In genomic region chr7:83914566-83914965, GRCm38 (mm10) we compare ENCODE assay signal across 8 mouse cellular contexts. TPM values are rescaled to one million over a fixed set of nuclear protein-coding genes. Genes with fewer than 3 reads are reported as not detected.
A peak's percentile ranks its signal among the peaks of the same experiment; 100 is the strongest.
DNase-seq lines count a peak whose midpoint lies in the region; ATAC-seq lines count a peak whose summit lies in the region.

No protein-coding gene starts in this region.

- peak; percentile 27 to 63 for DNase-seq in heart, adult 9 months (ENCODE audit: low spot score in 2 of 2)
- no peak for DNase-seq in heart, embryonic 10.5 days (ENCODE audit: low spot score)
- DNase-seq in hindlimb bud, embryonic 11.5 days (ENCODE audit: extremely low spot score, low read depth, low spot score): peak; percentile 71
- DNase-seq in left cerebral cortex, postnatal 4 days: peak; percentile 88
- DNase-seq in spleen, postnatal 10 days (ENCODE audit: low spot score in 2 of 2): peak; percentile 70 to 88

- H3K27ac ChIP-seq in heart, embryonic 10.5 days: no peak overlapping the region
- H3K27ac ChIP-seq in forebrain, embryonic 16.5 days (ENCODE audit: low read length): no peak overlapping the region

- intact Hi-C loops in left cerebral cortex, postnatal 4 days (cut with DNase I): loop anchor here (5.0 to 10.0 kb wide), 3 partner anchors 173 to 440 kb away; partner anchors contain the start of gene Cemip

- 0% methylated on average over 3 of the region's 3 CpGs for WGBS in heart, embryonic 10.5 days
- WGBS in forebrain, embryonic 16.5 days: 0% methylated on average over 3 of the region's 3 CpGs

- no peaks in the 10 kb centered on the region for H3K4me1 ChIP-seq in heart, embryonic 10.5 days
- no peaks in the 10 kb centered on the region for H3K4me1 ChIP-seq in forebrain, embryonic 16.5 days (replicated peaks; ENCODE audit: control insufficient read depth, insufficient read depth, low read length)

- H3K27me3 ChIP-seq in heart, embryonic 10.5 days (ENCODE audit: insufficient read depth, poor library complexity, severe bottlenecking): no peaks in the 10 kb centered on the region
- no peaks in the 10 kb centered on the region for H3K27me3 ChIP-seq in forebrain, embryonic 16.5 days (replicated peaks; ENCODE audit: control insufficient read depth, insufficient read depth, low read length)

- H3K36me3 ChIP-seq in heart, embryonic 10.5 days: no peaks in the 10 kb centered on the region
- no peaks in the 10 kb centered on the region for H3K36me3 ChIP-seq in forebrain, embryonic 16.5 days (ENCODE audit: control insufficient read depth, insufficient read depth)

- H3K4me2 ChIP-seq in forebrain, embryonic 16.5 days (ENCODE audit: low read length): no peak overlapping the region

- peak; percentile 76 for ATAC-seq in cerebellum, adult (ENCODE audit: insufficient number of reproducible peaks, low FRiP score, low TSS enrichment)
- ATAC-seq in forebrain, embryonic 16.5 days: peak; percentile 77; the same call in 1 of the 2 replicates
- ATAC-seq in monocyte, adult 5-6 weeks (replicated peaks; ENCODE audit: insufficient number of reproducible peaks, low FRiP score, low TSS enrichment, poor library complexity, severe bottlenecking): peak; percentile 50; the same call in 1 of the 2 replicates

- no peak overlapping the region for H3K4me3 ChIP-seq in heart, embryonic 10.5 days
- H3K4me3 ChIP-seq in forebrain, embryonic 16.5 days (replicated peaks; ENCODE audit: low read length): no peak overlapping the region

- no peak overlapping the region for H3K9ac ChIP-seq in forebrain, embryonic 16.5 days (replicated peaks; ENCODE audit: low read depth, low read length)

- no peaks in the 10 kb centered on the region for H3K9me3 ChIP-seq in heart, embryonic 10.5 days
- no peaks in the 10 kb centered on the region for H3K9me3 ChIP-seq in forebrain, embryonic 16.5 days (ENCODE audit: control insufficient read depth, low read length)

RNA-seq across cellular contexts. Expression of gene Mesd, which starts 30.3 kb away (rescaled TPM):
- polyA plus RNA-seq in heart, embryonic 10.5 days (2016; fragmentation: Nextera tagmentation; extraction: Ambion mirVana): 93.8 and 103 TPM in 2 replicates
- polyA plus RNA-seq in forebrain, embryonic 16.5 days (2015; fragmentation: Nextera tagmentation; extraction: Ambion mirVana): 64.4 and 72.8 TPM in 2 replicates
- total RNA-seq in left cerebral cortex, postnatal 4 days (2021): 10 to 100 TPM; 55.4 to 60.3 TPM
- 14.4 to 59.0 TPM (median 46.0 TPM) in 3 replicates for total RNA-seq in monocyte, adult 5-6 weeks (2017)

RNA-seq across cellular contexts. Expression of gene Tlnrd1, which starts 30.5 kb away (rescaled TPM):
- polyA plus RNA-seq in heart, embryonic 10.5 days (2016; fragmentation: Nextera tagmentation; extraction: Ambion mirVana): 12.5 and 20.4 TPM in 2 replicates
- polyA plus RNA-seq in forebrain, embryonic 16.5 days (2015; fragmentation: Nextera tagmentation; extraction: Ambion mirVana): 4.7 and 5.4 TPM in 2 replicates
- total RNA-seq in left cerebral cortex, postnatal 4 days (2021): 10 to 100 TPM; 20.5 to 20.7 TPM
- total RNA-seq in monocyte, adult 5-6 weeks (2017): 10.3 to 11.2 TPM (median 10.5 TPM) in 3 replicates
